Mouse (Mus musculus): ENCODE measurements around the gene Ndufb2. TPM values are rescaled to one million over a fixed set of nuclear protein-coding genes. Genes with fewer than 3 reads are reported as not detected.

Gene Ndufb2
- total and polyA plus RNA-seq, 3 experiments, result 22.0 to 155 (median 78.6) TPM

GRCm38 (mm10) chr6:39610207-39610606, 17.8 kb downstream of the Ndufb2 start:
- Histone ChIP-seq H3K27me3 (ENCODE audit: insufficient read depth, low read length) (no peaks in the 10 kb centered on the region), H3K4me3 (ENCODE audit: low read depth, low read length) (no peak overlapping the region), H3K36me3 (replicated peaks) (peaks cover 49% of the 10 kb centered on the region), H3K9me3 (replicated peaks) (no peaks in the 10 kb centered on the region), H3K4me1 (ENCODE audit: insufficient read depth, low read depth, low read length) (peaks cover 5% of the 10 kb centered on the region)
- TF ChIP-seq TAL1 (conservative IDR thresholded peaks at IDR 0.05; ENCODE audit: low read depth, low read length) (no peak), GATA1 (IDR thresholded peaks at IDR 0.05; ENCODE audit: borderline replicate concordance, low read length) (no peak), GATA2 (IDR thresholded peaks at IDR 0.05; ENCODE audit: borderline replicate concordance, low read depth, low read length) (no peak), CTCF (IDR thresholded peaks at IDR 0.05; ENCODE audit: low read depth, low read length) (no peak), POLR2AphosphoS5 (IDR thresholded peaks at IDR 0.05; ENCODE audit: insufficient replicate concordance, low read depth, low read length) (no peak)
- DNase-seq (ENCODE audit: low spot score) (no peak), ATAC-seq (ENCODE audit: extremely low read depth, insufficient number of reproducible peaks, low FRiP score, poor library complexity, severe bottlenecking) (no peak)

- peaks cover 53% of the 10 kb centered on the region for H3K36me3 ChIP-seq (replicated peaks)
- H3K9me3 ChIP-seq (replicated peaks), result no peaks in the 10 kb centered on the region
- no peaks in the 10 kb centered on the region for H3K27me3 ChIP-seq (ENCODE audit: insufficient read depth, low read length)
- ATAC-seq (ENCODE audit: extremely low read depth, insufficient number of reproducible peaks, low FRiP score, poor library complexity, severe bottlenecking), result no peak
- TF ChIP-seq GATA1 (IDR thresholded peaks at IDR 0.05; ENCODE audit: borderline replicate concordance, low read length) (no peak), TAL1 (conservative IDR thresholded peaks at IDR 0.05; ENCODE audit: low read depth, low read length) (no peak)
- peaks cover 5% of the 10 kb centered on the region for H3K4me1 ChIP-seq (ENCODE audit: insufficient read depth, low read depth, low read length)
- H3K4me3 ChIP-seq (ENCODE audit: low read depth, low read length), result no peak overlapping the region
- no peak for DNase-seq (ENCODE audit: low spot score)
These were observed 18.9 kb downstream of the Ndufb2 start for GRCm38 (mm10) chr6:39611296-39611695.

Other genes with a start within 250 kb of the Ndufb2 start
- 4.1 and 18.0 TPM in 2 replicates for gene Slc37a3, start 214.9 kb upstream of the Ndufb2 start, total RNA-seq (2014; fragmentation: Nextera tagmentation)
- 17.9 and 22.4 TPM in 2 replicates for gene Slc37a3, start 214.9 kb upstream of the Ndufb2 start, total RNA-seq (2017)
- 1.3 and 2.1 TPM in 2 replicates for gene Slc37a3, start 214.9 kb upstream of the Ndufb2 start, polyA plus RNA-seq (2012)
- gene Rab19, start 211.4 kb upstream of the Ndufb2 start, total RNA-seq (2014; fragmentation: Nextera tagmentation), result not detected in 2 replicates
- gene Rab19, start 211.4 kb upstream of the Ndufb2 start, total RNA-seq (2017), result 1.9 and 2.5 TPM in 2 replicates
- gene Rab19, start 211.4 kb upstream of the Ndufb2 start, polyA plus RNA-seq (2012), result not detected in 2 replicates
- gene Mkrn1, start 172.1 kb upstream of the Ndufb2 start, total RNA-seq (2014; fragmentation: Nextera tagmentation), result 39.8 and 60.5 TPM in 2 replicates
- gene Mkrn1, start 172.1 kb upstream of the Ndufb2 start, total RNA-seq (2017), result 58.6 and 59.5 TPM in 2 replicates
- gene Mkrn1, start 172.1 kb upstream of the Ndufb2 start, polyA plus RNA-seq (2012), result 45.4 and 66.4 TPM in 2 replicates
- not detected in 2 replicates for gene Dennd2a, start 34.7 kb upstream of the Ndufb2 start, total RNA-seq (2014; fragmentation: Nextera tagmentation)
- 0.12 and 0.38 TPM in 2 replicates for gene Dennd2a, start 34.7 kb upstream of the Ndufb2 start, total RNA-seq (2017)
- gene Dennd2a, start 34.7 kb upstream of the Ndufb2 start, polyA plus RNA-seq (2012), result not detected in 2 replicates
- gene Adck2, start 18.7 kb upstream of the Ndufb2 start, total RNA-seq (2014; fragmentation: Nextera tagmentation), result 6.8 and 10.0 TPM in 2 replicates
- 5.3 and 9.8 TPM in 2 replicates for gene Adck2, start 18.7 kb upstream of the Ndufb2 start, total RNA-seq (2017)
- 10.6 and 12.1 TPM in 2 replicates for gene Adck2, start 18.7 kb upstream of the Ndufb2 start, polyA plus RNA-seq (2012)
- gene Gm42420, start 6.8 kb upstream of the Ndufb2 start, total RNA-seq (2014; fragmentation: Nextera tagmentation), result not detected in 2 replicates
- 0.27 TPM in 1 of 2 replicates, not detected in the other for gene Gm42420, start 6.8 kb upstream of the Ndufb2 start, total RNA-seq (2017)
- not detected in 2 replicates for gene Gm42420, start 6.8 kb upstream of the Ndufb2 start, polyA plus RNA-seq (2012)
- 42.5 and 45.4 TPM in 2 replicates for gene Braf, start 132.9 kb downstream of the Ndufb2 start, total RNA-seq (2014; fragmentation: Nextera tagmentation)
- 10.4 and 12.7 TPM in 2 replicates for gene Braf, start 132.9 kb downstream of the Ndufb2 start, total RNA-seq (2017)
- gene Braf, start 132.9 kb downstream of the Ndufb2 start, polyA plus RNA-seq (2012), result 1.6 and 1.9 TPM in 2 replicates
- gene Mrps33, start 218.4 kb downstream of the Ndufb2 start, total RNA-seq (2014; fragmentation: Nextera tagmentation), result 40.6 and 42.7 TPM in 2 replicates
- 71.5 and 75.4 TPM in 2 replicates for gene Mrps33, start 218.4 kb downstream of the Ndufb2 start, total RNA-seq (2017)
- gene Mrps33, start 218.4 kb downstream of the Ndufb2 start, polyA plus RNA-seq (2012), result 6.5 and 8.9 TPM in 2 replicates

Data from G1E (cell line).